Mouse (Mus musculus) 416B (cell line): Measurements from ENCODE around the gene Opcml.

Source experiments
- DNase-seq: peaks from one replicate; pipeline ENCODE4 v3.0.0; 2011; ENCODE audit warnings: low read depth

Opcml gene

GRCm38 (mm10) chr9:28552387-28553182 lies 762.0 kb downstream of the Opcml start:
- DNase-seq: no peak

GRCm38 (mm10) chr9:28558628-28559027 lies 768.1 kb downstream of the Opcml start:
- DNase-seq: no peak

DNA sequence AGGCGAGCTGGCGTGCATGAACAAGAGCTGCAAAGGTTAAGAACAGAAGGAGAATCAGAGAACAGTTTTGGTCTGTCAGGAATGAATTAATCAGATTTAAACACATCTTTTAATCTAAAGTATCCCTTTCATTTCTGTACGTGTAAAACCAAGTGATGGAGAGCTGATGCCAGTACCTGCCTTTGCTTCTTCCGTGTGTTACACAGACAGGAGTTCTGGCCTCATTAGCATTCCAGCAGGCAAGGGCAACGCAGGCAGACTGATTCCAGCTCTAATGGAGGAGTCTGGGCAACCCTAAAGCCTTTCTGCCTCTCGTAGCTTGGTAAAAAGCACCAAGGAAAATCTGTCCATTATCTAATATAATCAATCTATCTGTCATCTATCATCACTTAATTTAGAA lies 771.2 kb downstream of the Opcml start:
- no peak for DNase-seq

DNA sequence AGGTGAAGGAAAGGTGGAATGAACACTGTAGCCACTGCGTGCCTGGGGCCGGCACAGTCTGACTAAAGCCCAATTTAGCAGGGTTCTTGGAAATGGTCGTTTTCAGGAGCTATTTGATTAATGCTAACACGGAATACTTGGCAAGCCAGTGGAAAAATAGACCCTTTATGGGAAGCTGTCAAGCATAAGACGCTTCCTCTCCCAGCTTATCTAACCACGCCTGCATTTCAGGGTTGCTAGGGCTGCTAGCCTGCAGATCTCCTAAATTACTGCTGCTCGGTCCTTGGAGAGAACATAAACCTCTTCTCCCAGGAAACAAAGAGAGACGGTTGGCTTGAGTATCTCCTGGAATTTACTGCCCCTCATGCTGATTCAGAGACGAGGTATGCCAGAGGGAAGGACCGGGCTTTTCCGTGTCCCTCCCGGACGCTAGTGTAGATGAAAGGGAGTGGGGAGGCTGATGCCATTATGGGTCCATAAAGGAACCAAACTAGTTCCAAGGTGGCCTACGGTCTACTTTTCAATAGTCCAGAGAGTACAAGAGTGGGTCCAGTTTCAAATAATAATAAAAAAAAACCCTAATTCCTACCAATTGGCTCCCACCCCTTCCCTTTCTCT lies 772.6 kb downstream of the Opcml start:
- DNase-seq: no peak

- DNase-seq: no peak
Measured at GRCm38 (mm10) chr9:28569041-28569522, 778.5 kb downstream of the Opcml start.

DNA sequence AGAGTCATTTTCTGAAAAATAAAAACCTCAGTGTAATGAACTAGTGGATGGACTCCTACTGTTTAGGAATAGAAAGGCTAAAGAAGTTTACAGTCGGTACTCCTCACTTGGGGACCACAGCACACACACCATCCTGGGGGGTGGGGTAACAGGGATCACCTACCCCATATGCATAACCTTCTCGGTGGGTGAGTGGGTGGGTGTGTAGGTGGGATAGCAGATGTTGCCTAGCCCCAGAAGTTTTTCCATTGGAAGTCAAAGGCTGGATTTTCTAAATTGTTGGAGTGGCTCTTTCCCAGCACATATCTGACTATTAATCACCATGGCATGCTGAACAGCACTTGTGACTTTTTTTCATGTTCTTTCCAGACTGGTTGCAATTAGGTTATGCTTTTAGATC lies 779.2 kb downstream of the Opcml start:
- DNase-seq: no peak

- no peak for DNase-seq
Measured at GRCm38 (mm10) chr9:28571682-28572081, 781.1 kb downstream of the Opcml start.

- DNase-seq: no peak
Measured at GRCm38 (mm10) chr9:28572136-28572774, 781.7 kb downstream of the Opcml start.

GRCm38 (mm10) chr9:28578730-28579129 lies 788.2 kb downstream of the Opcml start:
- peak; percentile 0 for DNase-seq

DNA sequence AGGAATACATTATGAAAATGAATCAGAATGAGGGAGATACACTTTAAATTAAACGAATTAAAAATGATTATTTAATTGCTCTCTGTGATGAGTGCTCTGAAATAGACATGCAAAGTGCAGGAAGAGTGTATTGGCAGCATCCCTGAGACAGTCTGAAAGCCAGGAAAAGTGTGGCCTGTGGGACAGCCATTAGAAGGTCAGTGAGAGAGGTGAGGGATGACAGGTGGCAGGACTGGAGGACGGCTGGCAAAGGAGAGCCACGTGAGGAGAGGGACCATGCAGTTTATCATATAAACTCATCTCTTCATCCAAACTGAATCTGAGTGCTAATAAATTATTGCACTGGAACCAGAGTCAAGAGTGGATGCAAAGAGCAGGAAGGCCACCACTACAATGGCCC lies 796.7 kb downstream of the Opcml start:
- no peak for DNase-seq

GRCm38 (mm10) chr9:28587857-28588388 lies 797.3 kb downstream of the Opcml start:
- DNase-seq: no peak

GRCm38 (mm10) chr9:28588488-28588887 lies 797.9 kb downstream of the Opcml start:
- DNase-seq: no peak

GRCm38 (mm10) chr9:28592208-28592607 lies 801.6 kb downstream of the Opcml start:
- DNase-seq: no peak

- DNase-seq: no peak
Measured at GRCm38 (mm10) chr9:28595062-28595461, 804.5 kb downstream of the Opcml start.

GRCm38 (mm10) chr9:28605561-28605960 lies 815.0 kb downstream of the Opcml start:
- no peak for DNase-seq

DNA sequence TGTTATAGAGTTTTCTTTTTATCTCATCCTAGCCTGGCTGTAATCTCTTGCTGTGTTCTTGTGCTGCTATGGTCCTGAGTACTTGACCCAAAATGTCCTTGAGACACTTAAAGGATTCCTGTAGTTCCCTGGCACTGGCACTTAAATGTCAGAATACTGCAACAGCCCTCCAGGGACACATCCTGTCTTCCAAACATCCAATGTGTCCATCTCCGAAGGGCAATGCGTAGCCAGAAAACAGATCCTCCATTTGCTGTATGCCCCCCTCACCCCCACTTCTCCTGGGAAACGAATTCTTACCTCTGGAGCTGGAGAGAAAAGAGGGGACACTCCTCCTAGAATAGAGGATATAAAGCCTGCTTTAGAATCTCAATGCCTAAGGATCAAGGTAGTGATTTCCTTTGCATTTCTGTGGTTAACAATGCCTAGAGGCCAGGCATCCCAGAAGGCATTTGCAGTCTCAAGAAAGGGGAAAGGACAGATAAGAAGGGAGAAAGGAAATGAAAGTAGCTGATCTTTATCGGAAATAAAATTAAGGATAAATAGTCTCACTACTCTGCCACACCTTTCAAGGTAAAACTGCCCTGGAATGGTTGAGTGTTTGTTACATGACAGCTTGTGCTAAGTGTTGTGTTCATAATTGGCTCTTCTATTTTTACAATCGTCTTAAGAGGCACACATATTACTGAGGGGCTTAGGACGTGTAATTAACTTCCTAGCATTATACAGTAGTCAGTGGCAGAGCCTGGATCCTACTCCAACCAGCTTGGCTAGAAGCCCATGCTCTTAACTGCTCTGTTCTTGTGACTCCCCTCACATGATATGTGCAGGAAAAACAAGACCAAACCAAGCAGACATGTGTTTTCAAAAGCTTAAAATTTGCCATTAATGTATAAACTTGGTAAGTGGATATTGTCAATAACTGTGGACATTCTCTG lies 823.4 kb downstream of the Opcml start:
- no peak for DNase-seq

DNA sequence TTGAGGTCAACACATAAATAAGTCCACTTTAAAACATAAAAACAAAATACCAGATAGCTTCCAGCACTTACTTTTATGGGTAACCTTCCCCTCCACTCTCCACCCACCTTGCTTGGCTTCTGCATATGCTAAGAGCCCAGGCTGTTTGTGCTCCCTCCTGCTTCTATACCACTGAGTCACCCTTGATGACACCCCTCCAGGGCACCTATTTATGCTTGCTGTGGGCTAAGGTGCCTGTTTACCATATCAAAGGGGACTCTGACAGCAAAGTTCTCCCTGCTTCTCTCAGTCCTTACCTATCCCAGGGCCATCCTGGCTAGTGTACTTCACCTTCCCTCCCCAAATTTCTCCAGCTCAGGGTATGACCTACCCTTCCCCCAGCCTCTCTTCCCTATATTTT lies 824.9 kb downstream of the Opcml start:
- no peak for DNase-seq

DNA sequence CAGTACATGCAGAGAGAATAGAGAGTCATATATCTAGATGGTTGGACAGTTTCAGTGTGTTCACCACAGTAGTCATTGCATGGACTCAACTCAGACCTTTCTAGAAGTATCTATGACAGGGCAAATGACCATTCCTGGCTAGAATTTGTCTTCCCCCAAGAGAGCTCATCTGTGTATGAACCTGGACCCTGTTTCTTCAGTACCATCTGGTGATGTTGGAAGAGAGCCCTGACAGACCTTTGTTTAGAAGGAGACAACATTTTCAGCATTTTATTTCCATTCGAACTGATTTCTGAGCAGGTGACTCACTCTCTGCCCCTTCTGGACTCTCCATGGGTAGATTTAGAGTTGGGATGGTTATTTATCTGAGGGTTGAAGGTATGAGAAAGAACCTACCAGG lies 827.1 kb downstream of the Opcml start:
- no peak for DNase-seq

GRCm38 (mm10) chr9:28618186-28618892 lies 827.8 kb downstream of the Opcml start:
- no peak for DNase-seq

DNA sequence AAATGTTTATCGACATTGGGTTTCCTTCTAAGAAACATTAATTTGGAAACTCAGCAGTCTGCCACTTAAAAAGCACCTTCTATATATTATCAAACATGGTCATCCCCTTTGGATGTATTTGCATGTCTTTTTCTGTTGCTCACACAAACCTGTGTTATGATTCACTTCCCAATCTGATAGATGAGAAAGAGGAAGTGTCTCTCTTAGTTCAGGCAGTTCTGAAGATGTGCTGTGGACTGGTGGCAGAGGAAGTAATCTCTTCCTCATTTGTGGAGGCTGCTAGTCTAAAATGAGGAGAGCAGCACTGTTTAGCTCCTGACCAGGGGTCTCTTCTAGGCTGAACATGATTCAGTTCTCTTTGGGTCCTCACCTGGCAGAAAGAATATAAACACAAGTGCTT lies 831.4 kb downstream of the Opcml start:
- peak; percentile 2 for DNase-seq

- DNase-seq: no peak
Measured at GRCm38 (mm10) chr9:28624870-28625269, 834.3 kb downstream of the Opcml start.
